Mouse (Mus musculus) neural tube, embryonic 15.5 days (tissue): ENCODE data around the gene Bend3. TPM values are rescaled to one million over a fixed set of nuclear protein-coding genes. Genes with fewer than 3 reads are reported as not detected.
"Not testable (repeated sequence)": the region's sequence is repeated elsewhere in the genome, so short reads cannot be mapped to it uniquely, and the experiment has no call there.

Source experiments
- ATAC-seq: fragments of 200-750 bp; cut with Nextera tagmentation; 2 replicates; pipeline ENCODE4 v1.8.0; 2017; ENCODE audit warnings: mild to moderate bottlenecking, moderate TSS enrichment, moderate library complexity; ENCODE audit not compliant: low FRiP score
- H3K27ac ChIP-seq: fragments of 300-500 bp; sonication (generic); replicated peaks from 2 replicates; pipeline ENCODE4 v1.5.1; 2015; ENCODE audit warnings: mild to moderate bottlenecking, inconsistent platforms
- H3K27me3 ChIP-seq: fragments of 300-500 bp; sonication (generic); replicated peaks from 2 replicates; pipeline ENCODE4 v1.6.1; 2015; ENCODE audit warnings: inconsistent platforms
- H3K36me3 ChIP-seq: fragments of 300-500 bp; sonication (generic); 2 replicates; pipeline ENCODE4 v1.6.1; 2015; ENCODE audit warnings: inconsistent platforms
- H3K4me1 ChIP-seq: fragments of 300-500 bp; sonication (generic); 2 replicates; pipeline ENCODE4 v1.6.1; 2015; ENCODE audit warnings: inconsistent platforms
- H3K4me2 ChIP-seq: fragments of 300-500 bp; sonication (generic); 2 replicates; pipeline ENCODE4 v1.6.1; 2015; ENCODE audit warnings: inconsistent platforms, mild to moderate bottlenecking, moderate library complexity
- H3K4me3 ChIP-seq: fragments of 300-500 bp; sonication (generic); replicated peaks from 2 replicates; pipeline ENCODE4 v1.5.1; 2015; ENCODE audit warnings: mild to moderate bottlenecking, inconsistent platforms
- H3K9ac ChIP-seq: fragments of 300-500 bp; sonication (generic); replicated peaks from 2 replicates; pipeline ENCODE4 v1.6.1; 2015; ENCODE audit warnings: mild to moderate bottlenecking, inconsistent platforms
- H3K9me3 ChIP-seq: fragments of 300-500 bp; sonication (generic); replicated peaks from 2 replicates; pipeline ENCODE4 v1.6.1; 2016; ENCODE audit warnings: inconsistent platforms
- WGBS: fragments of 180-500 bp; shearing (Covaris S2); methylation state at CpG from one replicate; pipeline ENCODE4 v1.1.7; 2015; ENCODE audit warnings: mixed read lengths; 5-methylcytosine and 5-hydroxymethylcytosine counted together
- polyA plus RNA-seq: library from polyadenylated mRNA; unstranded; fragments of >200 nt; fragmentation: Nextera tagmentation; extraction: Ambion mirVana; gene quantifications from 2 replicates; pipeline ENCODE4 v1.2.1, GENCODE M21; 2015

The Bend3 gene
- polyA plus RNA-seq, 1 experiment from 2014 or later: 2.9 TPM

- 79% methylated on average over 4 of the region's 4 CpGs for WGBS
- Histone ChIP-seq H3K36me3 (peaks cover 27% of the 10 kb centered on the region), H3K4me3 (no peak overlapping the region), H3K27me3 (no peaks in the 10 kb centered on the region), H3K4me2 (no peak overlapping the region), H3K9me3 (no peaks in the 10 kb centered on the region), H3K4me1 (no peaks in the 10 kb centered on the region), H3K27ac (no peak overlapping the region), H3K9ac (no peak overlapping the region)
- no peak for ATAC-seq
These were observed 28.4 kb downstream of the Bend3 start for GRCm38 (mm10) chr10:43507051-43507450.

GRCm38 (mm10) chr10:43509228-43509627 lies 30.6 kb downstream of the Bend3 start:
- ATAC-seq: no peak
- Histone ChIP-seq H3K9ac (no peak overlapping the region), H3K36me3 (peaks cover 37% of the 10 kb centered on the region), H3K27ac (no peak overlapping the region), H3K4me3 (no peak overlapping the region), H3K4me2 (no peak overlapping the region), H3K27me3 (no peaks in the 10 kb centered on the region), H3K9me3 (no peaks in the 10 kb centered on the region), H3K4me1 (no peaks in the 10 kb centered on the region)
- WGBS: 95% methylated on average over 7 of the region's 7 CpGs

- Histone ChIP-seq H3K9me3 (no peaks in the 10 kb centered on the region), H3K27me3 (no peaks in the 10 kb centered on the region), H3K4me1 (peaks cover 5% of the 10 kb centered on the region; the same call in 1 of the 2 replicates), H3K4me3 (no peak overlapping the region), H3K36me3 (peaks cover 37% of the 10 kb centered on the region), H3K4me2 (no peak overlapping the region), H3K9ac (no peak overlapping the region), H3K27ac (no peak overlapping the region)
- WGBS: 93% methylated on average over 10 of the region's 10 CpGs
- ATAC-seq: no peak
These were observed 34.3 kb downstream of the Bend3 start for GRCm38 (mm10) chr10:43512976-43513375.

- no peak overlapping the region for H3K9ac ChIP-seq
- H3K36me3 ChIP-seq: peaks cover 9% of the 10 kb centered on the region
- H3K4me1 ChIP-seq: peaks cover 7% of the 10 kb centered on the region; the same call in 1 of the 2 replicates
- peak overlapping the region; percentile 45 for H3K27ac ChIP-seq
- 79% methylated on average over 6 of the region's 6 CpGs for WGBS
- no peak overlapping the region for H3K4me3 ChIP-seq
- H3K4me2 ChIP-seq: no peak overlapping the region
- no peaks in the 10 kb centered on the region for H3K27me3 ChIP-seq
- ATAC-seq: no peak
- no peaks in the 10 kb centered on the region for H3K9me3 ChIP-seq
These were observed 38.5 kb downstream of the Bend3 start for GRCm38 (mm10) chr10:43516992-43517660.

- Histone ChIP-seq H3K9me3 (no peaks in the 10 kb centered on the region), H3K27me3 (no peaks in the 10 kb centered on the region), H3K4me2 (no peak overlapping the region), H3K36me3 (peaks cover 5% of the 10 kb centered on the region; the same call in 1 of the 2 replicates), H3K4me3 (no peak overlapping the region), H3K27ac (peak overlapping the region; percentile 45; the same call in 1 of the 2 replicates), H3K4me1 (peaks cover 7% of the 10 kb centered on the region; the same call in 1 of the 2 replicates), H3K9ac (no peak overlapping the region)
- 53% methylated on average over 4 of the region's 4 CpGs for WGBS
- 0 out of 2 replicates have a peak, but pooled peaks have one; percentile 16 for ATAC-seq
These were observed 39.2 kb downstream of the Bend3 start for GRCm38 (mm10) chr10:43517836-43518235.

GRCm38 (mm10) chr10:43518368-43518767 lies 39.7 kb downstream of the Bend3 start:
- Histone ChIP-seq H3K4me1 (peaks cover 7% of the 10 kb centered on the region; the same call in 1 of the 2 replicates), H3K27me3 (no peaks in the 10 kb centered on the region), H3K36me3 (peaks cover 5% of the 10 kb centered on the region; the same call in 1 of the 2 replicates), H3K4me3 (no peak overlapping the region), H3K9ac (no peak overlapping the region), H3K9me3 (no peaks in the 10 kb centered on the region), H3K4me2 (no peak overlapping the region), H3K27ac (no peak overlapping the region)
- no peak for ATAC-seq
- WGBS: 60% methylated on average over 12 of the region's 13 CpGs

- no peaks in the 10 kb centered on the region for H3K27me3 ChIP-seq
- ATAC-seq: no peak
- WGBS: 98% methylated on average over 2 of the region's 2 CpGs
- H3K27ac ChIP-seq: no peak overlapping the region
- no peak overlapping the region for H3K4me3 ChIP-seq
- H3K9me3 ChIP-seq: no peaks in the 10 kb centered on the region
- no peak overlapping the region for H3K4me2 ChIP-seq
- H3K36me3 ChIP-seq: no peaks in the 10 kb centered on the region
- no peak overlapping the region for H3K9ac ChIP-seq
- H3K4me1 ChIP-seq: peaks cover 7% of the 10 kb centered on the region; the same call in 1 of the 2 replicates
These were observed 41.3 kb downstream of the Bend3 start for GRCm38 (mm10) chr10:43519977-43520376.

GRCm38 (mm10) chr10:43523931-43524330 lies 45.3 kb downstream of the Bend3 start, which contains the start of gene Gm9803:
TSS of gene Gm9803 (plus strand) at chr10:43524084.
- 91% methylated on average over 10 of the region's 10 CpGs for WGBS
- peaks cover 13% of the 10 kb centered on the region for H3K4me1 ChIP-seq
- peaks cover 15% of the 10 kb centered on the region for H3K36me3 ChIP-seq
- ATAC-seq, H3K9ac ChIP-seq, H3K27me3 ChIP-seq, H3K4me2 ChIP-seq, H3K9me3 ChIP-seq, H3K4me3 ChIP-seq, H3K27ac ChIP-seq: not testable (repeated sequence)

GRCm38 (mm10) chr10:43527283-43528269 lies 48.9 kb downstream of the Bend3 start:
- peaks cover 13% of the 10 kb centered on the region for H3K4me1 ChIP-seq
- 27% methylated on average over 15 of the region's 15 CpGs for WGBS

GRCm38 (mm10) chr10:43534382-43534781 lies 55.8 kb downstream of the Bend3 start:
- H3K36me3 ChIP-seq: peaks cover 46% of the 10 kb centered on the region
- no peak overlapping the region for H3K4me2 ChIP-seq
- no peak overlapping the region for H3K9ac ChIP-seq
- H3K27me3 ChIP-seq: no peaks in the 10 kb centered on the region
- H3K4me3 ChIP-seq: no peak overlapping the region
- H3K9me3 ChIP-seq: no peaks in the 10 kb centered on the region
- no peak overlapping the region for H3K27ac ChIP-seq
- no peak for ATAC-seq
- H3K4me1 ChIP-seq: peaks cover 9% of the 10 kb centered on the region
- WGBS: 87% methylated on average over 1 of the region's 1 CpGs

More at GRCm38 (mm10) chr10:43527283-43528269, 48.9 kb downstream of the Bend3 start:
- peak; percentile 71 for ATAC-seq
- H3K9ac ChIP-seq: peak overlapping the region; percentile 5; the same call in 1 of the 2 replicates
- H3K27me3 ChIP-seq: no peaks in the 10 kb centered on the region
- H3K4me2 ChIP-seq: no peak overlapping the region
- H3K4me3 ChIP-seq: no peak overlapping the region
- H3K9me3 ChIP-seq: no peaks in the 10 kb centered on the region
- H3K27ac ChIP-seq: peak overlapping the region; percentile 76
- H3K36me3 ChIP-seq: peaks cover 47% of the 10 kb centered on the region

GRCm38 (mm10) chr10:43537652-43538051 lies 59.0 kb downstream of the Bend3 start:
- WGBS: 96% methylated on average over 7 of the region's 7 CpGs
- Histone ChIP-seq H3K4me1 (peaks cover 23% of the 10 kb centered on the region), H3K9me3 (no peaks in the 10 kb centered on the region), H3K27ac (no peak overlapping the region), H3K27me3 (no peaks in the 10 kb centered on the region), H3K4me3 (no peak overlapping the region), H3K36me3 (peaks cover 14% of the 10 kb centered on the region), H3K9ac (no peak overlapping the region), H3K4me2 (no peak overlapping the region)
- ATAC-seq: no peak
